Mouse (Mus musculus): Measurements from ENCODE around the gene Slc8a2.

- TF ChIP-seq CHD2 (IDR thresholded peaks at IDR 0.05; ENCODE audit: low read length) (no peak), EP300 (IDR thresholded peaks at IDR 0.05; ENCODE audit: low read length) (no peak), JUND (conservative IDR thresholded peaks at IDR 0.05; ENCODE audit: low read depth, low read length) (no peak)
Measured at GRCm38 (mm10) chr7:16129846-16130691, 443 bp downstream of the Slc8a2 start.

All from CH12.LX (cell line).